Mouse (Mus musculus) heart, embryonic 14.5 days (tissue): ENCODE measurements around the gene Invs. TPM values are rescaled to one million over a fixed set of nuclear protein-coding genes. Genes with fewer than 3 reads are reported as not detected.

ENCODE experiments used
- ATAC-seq: fragments of 200-750 bp; cut with Nextera tagmentation; 2 replicates; pipeline ENCODE4 v1.8.0; 2017; ENCODE audit warnings: low read depth, moderate TSS enrichment; ENCODE audit not compliant: insufficient number of reproducible peaks, insufficient read depth, low FRiP score
- H3K27ac ChIP-seq, 2 experiments: fragments of 200-500 bp in 1 of 2; fragments of 300-500 bp in 1 of 2; sonication (generic) in 1 of 2; replicated peaks in 1 of 2; 2 replicates each; pipeline ENCODE4 v1.5.1; 2012 to 2014; ENCODE audit warnings: low read depth in 2 of 2, low read length in 2 of 2, control low read depth in 1 of 2, mild to moderate bottlenecking in 1 of 2, mixed read lengths in 1 of 2; ENCODE audit not compliant: control insufficient read depth in 1 of 2, insufficient read depth in 1 of 2
- H3K27me3 ChIP-seq: fragments of 300-500 bp; sonication (generic); 2 replicates; pipeline ENCODE4 v1.6.1; 2014; ENCODE audit warnings: mild to moderate bottlenecking, low read length, control low read depth; ENCODE audit not compliant: control insufficient read depth, insufficient read depth
- H3K36me3 ChIP-seq: fragments of 300-500 bp; sonication (generic); 2 replicates; pipeline ENCODE4 v1.6.1; 2014; ENCODE audit warnings: mild to moderate bottlenecking, control low read depth, low read length, mixed read lengths; ENCODE audit not compliant: control insufficient read depth, insufficient read depth
- H3K4me1 ChIP-seq, 2 experiments: fragments of 200-500 bp in 1 of 2; fragments of 300-500 bp in 1 of 2; sonication (generic) in 1 of 2; 2 replicates each; pipeline ENCODE4 v1.6.1; 2012 to 2014; ENCODE audit warnings: low read length in 2 of 2, control low read depth in 1 of 2, mixed read lengths in 1 of 2; ENCODE audit not compliant: control insufficient read depth in 2 of 2, insufficient read depth in 2 of 2
- H3K4me2 ChIP-seq: fragments of 300-500 bp; sonication (generic); 2 replicates; pipeline ENCODE4 v1.6.1; 2014; ENCODE audit warnings: mild to moderate bottlenecking, low read length
- H3K4me3 ChIP-seq, 2 experiments: fragments of 200-500 bp in 1 of 2; fragments of 300-500 bp in 1 of 2; sonication (generic) in 1 of 2; 2 replicates each; pipeline ENCODE4 v1.5.1; 2012 to 2014; ENCODE audit warnings: low read length in 2 of 2, mild to moderate bottlenecking in 2 of 2, control low read depth in 1 of 2, low read depth in 1 of 2, moderate library complexity in 1 of 2; ENCODE audit not compliant: control insufficient read depth in 1 of 2, insufficient read depth in 1 of 2
- H3K9ac ChIP-seq: fragments of 300-500 bp; sonication (generic); 2 replicates; pipeline ENCODE4 v1.6.1; 2014; ENCODE audit warnings: mild to moderate bottlenecking, low read length
- H3K9me3 ChIP-seq: fragments of 300-500 bp; sonication (generic); 2 replicates; pipeline ENCODE4 v1.6.1; 2016; ENCODE audit warnings: low read length, control low read depth; ENCODE audit not compliant: control insufficient read depth
- WGBS: fragments of 180-500 bp; shearing (Covaris S2); extraction: QIAGEN DNeasy Blood & Tissue Kit; methylation state at CpG from one replicate; pipeline ENCODE4 v1.1.7; 2014; 5-methylcytosine and 5-hydroxymethylcytosine counted together
- polyA plus RNA-seq: library from polyadenylated mRNA; unstranded; fragments of >200 nt; fragmentation: Nextera tagmentation; extraction: Ambion mirVana; gene quantifications from 2 replicates; pipeline ENCODE4 v1.2.1, GENCODE M21; 2014

Gene Invs
- polyA plus RNA-seq, 1 experiment from 2014 or later: 4.2 TPM

- Histone ChIP-seq H3K27me3 (no peaks in the 10 kb centered on the region), H3K27ac (no peak overlapping the region), H3K4me2 (no peak overlapping the region), H3K36me3 (no peaks in the 10 kb centered on the region), H3K9me3 (no peaks in the 10 kb centered on the region), H3K4me1 (no peaks in the 10 kb centered on the region), H3K9ac (no peak overlapping the region), H3K4me3 (no peak overlapping the region)
- no peak for ATAC-seq
Measured at GRCm38 (mm10) chr4:48327192-48327591, 47.6 kb downstream of the Invs start.

- Histone ChIP-seq H3K27ac (no peak overlapping the region), H3K4me1 (no peaks in the 10 kb centered on the region), H3K9me3 (no peaks in the 10 kb centered on the region), H3K36me3 (no peaks in the 10 kb centered on the region), H3K27me3 (no peaks in the 10 kb centered on the region), H3K9ac (no peak overlapping the region), H3K4me3 (no peak overlapping the region), H3K4me2 (no peak overlapping the region)
- ATAC-seq: no peak
- 65% methylated on average over 2 of the region's 2 CpGs for WGBS
Measured at GRCm38 (mm10) chr4:48328042-48328441, 48.5 kb downstream of the Invs start.

GRCm38 (mm10) chr4:48332453-48333051 is 53.0 kb downstream of the Invs start:
- H3K4me2 ChIP-seq: no peak overlapping the region
- 79% methylated on average over 6 of the region's 6 CpGs for WGBS
- no peak for ATAC-seq
- no peaks in the 10 kb centered on the region for H3K9me3 ChIP-seq
- H3K4me3 ChIP-seq: no peak overlapping the region
- H3K27ac ChIP-seq: no peak overlapping the region
- no peaks in the 10 kb centered on the region for H3K4me1 ChIP-seq
- H3K9ac ChIP-seq: no peak overlapping the region
- H3K27me3 ChIP-seq: no peaks in the 10 kb centered on the region
- H3K36me3 ChIP-seq: no peaks in the 10 kb centered on the region

- 28% methylated on average over 7 of the region's 7 CpGs for WGBS
- H3K4me1 ChIP-seq: no peaks in the 10 kb centered on the region
- no peak for ATAC-seq
Measured at GRCm38 (mm10) chr4:48334927-48335763, 55.6 kb downstream of the Invs start.

GRCm38 (mm10) chr4:48342705-48343104 is 63.1 kb downstream of the Invs start:
- H3K4me2 ChIP-seq: no peak overlapping the region
- no peak overlapping the region for H3K9ac ChIP-seq
- no peaks in the 10 kb centered on the region for H3K36me3 ChIP-seq
- no peaks in the 10 kb centered on the region for H3K27me3 ChIP-seq
- ATAC-seq: no peak
- 72% methylated on average over 4 of the region's 4 CpGs for WGBS
- no peak overlapping the region for H3K4me3 ChIP-seq
- no peaks in the 10 kb centered on the region for H3K9me3 ChIP-seq
- no peak overlapping the region for H3K27ac ChIP-seq
- H3K4me1 ChIP-seq: no peaks in the 10 kb centered on the region

More at GRCm38 (mm10) chr4:48334927-48335763, 55.6 kb downstream of the Invs start:
- no peak overlapping the region for H3K27ac ChIP-seq
- no peaks in the 10 kb centered on the region for H3K9me3 ChIP-seq
- no peaks in the 10 kb centered on the region for H3K27me3 ChIP-seq
- H3K9ac ChIP-seq: no peak overlapping the region
- H3K4me2 ChIP-seq: no peak overlapping the region
- H3K4me3 ChIP-seq: no peak overlapping the region
- H3K36me3 ChIP-seq: no peaks in the 10 kb centered on the region

GRCm38 (mm10) chr4:48362367-48362766 is 82.8 kb downstream of the Invs start:
- H3K4me2 ChIP-seq: no peak overlapping the region
- no peak for ATAC-seq
- no peaks in the 10 kb centered on the region for H3K36me3 ChIP-seq
- H3K9ac ChIP-seq: no peak overlapping the region
- no peaks in the 10 kb centered on the region for H3K9me3 ChIP-seq
- no peak overlapping the region for H3K4me3 ChIP-seq
- WGBS: 70% methylated on average over 3 of the region's 3 CpGs
- H3K27ac ChIP-seq: no peak overlapping the region
- H3K27me3 ChIP-seq: no peaks in the 10 kb centered on the region
- no peaks in the 10 kb centered on the region for H3K4me1 ChIP-seq

GRCm38 (mm10) chr4:48371037-48371436 is 91.5 kb downstream of the Invs start:
- no peak overlapping the region for H3K4me2 ChIP-seq
- no peaks in the 10 kb centered on the region for H3K36me3 ChIP-seq
- H3K4me1 ChIP-seq: no peaks in the 10 kb centered on the region
- WGBS: 72% methylated on average over 1 of the region's 1 CpGs
- H3K4me3 ChIP-seq: no peak overlapping the region
- no peaks in the 10 kb centered on the region for H3K9me3 ChIP-seq
- no peak overlapping the region for H3K9ac ChIP-seq
- H3K27me3 ChIP-seq: no peaks in the 10 kb centered on the region
- ATAC-seq: no peak
- no peak overlapping the region for H3K27ac ChIP-seq
